Mouse (Mus musculus) liver, embryonic 11.5 days (tissue): ENCODE data around the gene Cpe. TPM values are rescaled to one million over a fixed set of nuclear protein-coding genes. Genes with fewer than 3 reads are reported as not detected.
A peak's percentile ranks its signal among the peaks of the same experiment; 100 is the strongest.

Source experiments
- ATAC-seq: fragments of 200-750 bp; cut with Nextera tagmentation; replicated peaks from 2 replicates; pipeline ENCODE4 v1.8.0; 2017; ENCODE audit warnings: moderate number of reproducible peaks, mild to moderate bottlenecking, moderate TSS enrichment, moderate library complexity; ENCODE audit not compliant: low FRiP score
- DNase-seq: peaks from one replicate; pipeline ENCODE4 v3.0.0-alpha.2; 2017; ENCODE audit warnings: low spot score
- H3K27ac ChIP-seq: fragments of 300-500 bp; sonication (generic); 2 replicates; pipeline ENCODE4 v1.5.1; 2014; ENCODE audit warnings: mild to moderate bottlenecking, low read depth, low read length, control low read depth
- H3K27me3 ChIP-seq: fragments of 300-500 bp; sonication (generic); replicated peaks from 2 replicates; pipeline ENCODE4 v1.6.1; 2014; ENCODE audit warnings: low read length, mixed read lengths; ENCODE audit not compliant: control insufficient read depth, insufficient read depth
- H3K36me3 ChIP-seq: fragments of 300-500 bp; sonication (generic); 2 replicates; pipeline ENCODE4 v1.6.1; 2014; ENCODE audit warnings: mild to moderate bottlenecking, low read length, moderate library complexity, mixed read lengths; ENCODE audit not compliant: control insufficient read depth, insufficient read depth
- H3K4me1 ChIP-seq: fragments of 300-500 bp; sonication (generic); replicated peaks from 2 replicates; pipeline ENCODE4 v1.6.1; 2014; ENCODE audit warnings: low read length, mixed read lengths; ENCODE audit not compliant: control insufficient read depth, insufficient read depth
- H3K4me2 ChIP-seq: fragments of 300-500 bp; sonication (generic); 2 replicates; pipeline ENCODE4 v1.6.1; 2014; ENCODE audit warnings: mild to moderate bottlenecking, control low read depth, moderate library complexity
- H3K4me3 ChIP-seq: fragments of 300-500 bp; sonication (generic); 2 replicates; pipeline ENCODE4 v1.5.1; 2014; ENCODE audit warnings: low read depth, low read length, control low read depth
- H3K9ac ChIP-seq: fragments of 300-500 bp; sonication (generic); 2 replicates; pipeline ENCODE4 v1.6.1; 2014; ENCODE audit warnings: low read depth, low read length, control low read depth
- H3K9me3 ChIP-seq: fragments of 300-500 bp; sonication (generic); 2 replicates; pipeline ENCODE4 v1.6.1; 2016; ENCODE audit warnings: low read length, inconsistent platforms, mixed read lengths; ENCODE audit not compliant: control insufficient read depth
- whole genome bisulfite sequencing: fragments of 180-500 bp; shearing (Covaris S2); extraction: QIAGEN DNeasy Blood & Tissue Kit; methylation state at CpG from one replicate; pipeline ENCODE4 v1.1.7; 2014; 5-methylcytosine and 5-hydroxymethylcytosine counted together
- polyA plus RNA-seq: library from polyadenylated mRNA; unstranded; fragments of >200 nt; fragmentation: Nextera tagmentation; extraction: Ambion mirVana; gene quantifications from 2 replicates; pipeline ENCODE4 v1.2.1, GENCODE M21; 2014

Cpe gene
- polyA plus RNA-seq, 1 experiment from 2014 or later: 13.7 TPM

DNA sequence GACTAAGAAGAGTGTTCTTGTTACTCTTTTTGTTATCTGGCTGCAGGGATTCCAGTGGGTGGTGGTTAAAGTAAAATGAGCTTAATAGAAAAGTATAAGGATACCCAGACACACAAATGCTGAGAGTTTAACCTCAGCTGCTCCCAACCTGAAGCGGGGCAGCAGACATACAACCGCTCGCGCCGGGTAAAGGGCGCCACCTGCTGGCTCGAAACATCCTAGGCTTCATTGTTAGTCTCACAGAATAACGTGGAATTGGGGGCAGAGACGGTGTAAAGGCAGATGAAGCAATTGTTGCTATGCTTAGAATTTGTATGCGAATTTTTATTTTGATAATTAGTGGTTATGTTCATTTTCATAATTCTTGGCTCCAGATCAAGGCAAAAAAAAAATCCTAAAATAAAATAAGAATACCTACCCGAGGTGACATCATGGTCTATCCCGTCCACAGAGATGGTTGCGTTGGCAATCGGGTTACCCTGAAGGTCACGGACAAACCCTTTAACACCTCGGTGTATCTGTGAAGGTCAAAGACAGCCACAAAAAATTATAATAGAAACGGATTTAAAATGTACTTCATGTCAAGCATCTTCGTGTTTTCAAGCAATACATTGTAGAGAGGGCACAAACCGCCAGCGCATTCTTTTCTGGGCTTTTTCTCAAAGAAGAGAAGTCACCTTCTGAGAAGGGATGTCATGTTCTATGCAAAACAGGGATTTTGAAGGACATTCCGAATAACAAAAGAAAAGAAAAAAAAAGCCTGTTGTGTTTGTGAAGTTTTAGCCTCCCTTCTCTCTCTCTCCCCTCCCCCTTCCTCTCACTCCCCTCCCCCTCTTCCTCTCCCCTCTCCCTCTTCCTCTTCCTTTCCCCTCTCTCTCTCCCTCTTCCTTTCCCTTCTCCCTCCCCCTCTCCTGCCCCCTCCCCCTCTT lies 95.5 kb downstream of the Cpe start:
- Histone ChIP-seq H3K9ac (no peak overlapping the region), H3K4me1 (no peaks in the 10 kb centered on the region), H3K9me3 (no peaks in the 10 kb centered on the region), H3K27ac (no peak overlapping the region), H3K27me3 (no peaks in the 10 kb centered on the region), H3K36me3 (no peaks in the 10 kb centered on the region), H3K4me3 (no peak overlapping the region), H3K4me2 (no peak overlapping the region)
- 28% methylated on average over 21 of the region's 21 CpGs for WGBS
- no peak for ATAC-seq
- peak; percentile 53 for DNase-seq

DNA sequence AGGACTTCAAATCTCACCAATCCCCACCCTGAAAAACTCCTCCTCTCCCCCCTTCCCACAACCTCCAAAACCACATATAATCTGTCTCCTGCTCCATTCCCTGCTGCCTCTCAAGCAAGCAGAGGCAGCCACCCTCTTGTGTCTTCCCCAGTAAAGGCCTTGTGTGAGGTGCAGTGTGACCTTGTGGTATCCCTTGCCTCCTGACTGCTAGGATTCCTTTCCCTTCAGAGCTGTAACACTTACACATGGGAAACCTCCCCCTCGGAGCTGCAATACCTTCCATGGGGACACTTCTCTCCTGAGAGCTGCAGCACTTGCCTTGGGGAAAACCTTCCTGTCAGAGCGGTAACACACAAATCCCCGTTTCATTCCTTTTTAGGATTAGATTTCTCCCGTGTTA lies 96.5 kb downstream of the Cpe start:
- DNase-seq: no peak
- Histone ChIP-seq H3K4me3 (no peak overlapping the region), H3K27ac (no peak overlapping the region), H3K9ac (no peak overlapping the region), H3K36me3 (no peaks in the 10 kb centered on the region), H3K4me1 (no peaks in the 10 kb centered on the region), H3K27me3 (no peaks in the 10 kb centered on the region), H3K9me3 (no peaks in the 10 kb centered on the region), H3K4me2 (no peak overlapping the region)
- WGBS: 68% methylated on average over 4 of the region's 4 CpGs
- ATAC-seq: no peak

DNA sequence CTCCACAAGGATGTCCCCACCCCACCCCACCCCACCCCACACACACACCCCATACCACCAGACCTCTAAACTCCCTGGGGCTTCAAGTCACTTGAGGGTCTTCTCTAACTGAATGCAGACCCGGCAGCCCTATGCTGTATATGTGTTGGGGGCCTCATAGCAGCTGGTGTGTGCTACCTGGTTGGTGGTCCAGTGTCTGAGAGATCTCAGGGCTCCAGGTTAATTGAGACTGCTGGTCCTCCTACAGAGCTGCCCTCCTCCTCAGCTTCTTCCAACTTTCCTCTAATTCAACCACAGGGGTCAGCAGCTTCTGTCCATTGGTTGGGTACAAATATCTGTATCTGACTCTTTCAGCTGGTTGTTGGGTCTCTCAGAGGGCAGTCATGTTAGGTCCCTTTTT lies 102.4 kb downstream of the Cpe start:
- no peaks in the 10 kb centered on the region for H3K36me3 ChIP-seq
- H3K27me3 ChIP-seq: no peaks in the 10 kb centered on the region
- no peaks in the 10 kb centered on the region for H3K4me1 ChIP-seq
- ATAC-seq (no peak), DNase-seq (no peak)
- WGBS: 92% methylated on average over 1 of the region's 1 CpGs
- no peak overlapping the region for H3K27ac ChIP-seq
- H3K9me3 ChIP-seq: no peaks in the 10 kb centered on the region
- no peak overlapping the region for H3K9ac ChIP-seq
- no peak overlapping the region for H3K4me2 ChIP-seq
- H3K4me3 ChIP-seq: no peak overlapping the region

DNA sequence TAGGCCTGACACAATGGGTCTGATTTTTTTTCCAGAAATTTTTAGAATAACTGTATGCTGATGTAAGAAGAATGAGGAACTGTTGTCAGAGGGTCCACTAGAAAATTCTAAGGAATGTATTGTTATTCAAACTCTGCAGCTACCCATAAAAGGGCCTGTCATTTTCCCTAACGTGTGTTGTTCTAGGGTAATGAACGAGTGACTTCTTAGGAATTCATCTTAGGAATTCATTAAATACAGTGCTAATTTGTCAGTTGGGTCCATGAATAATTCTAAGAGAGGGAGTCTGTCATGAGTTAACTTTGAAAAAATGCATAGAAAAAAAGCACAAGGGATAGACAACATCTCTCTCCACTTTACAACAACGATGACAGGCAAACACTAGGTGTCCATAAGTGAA lies 110.0 kb downstream of the Cpe start:
- H3K27me3 ChIP-seq: no peaks in the 10 kb centered on the region
- ATAC-seq (no peak), DNase-seq (no peak)
- no peaks in the 10 kb centered on the region for H3K4me1 ChIP-seq
- H3K9me3 ChIP-seq: no peaks in the 10 kb centered on the region
- no peak overlapping the region for H3K4me3 ChIP-seq
- no peak overlapping the region for H3K27ac ChIP-seq
- WGBS: 67% methylated on average over 3 of the region's 3 CpGs
- no peak overlapping the region for H3K9ac ChIP-seq
- H3K36me3 ChIP-seq: no peaks in the 10 kb centered on the region
- H3K4me2 ChIP-seq: no peak overlapping the region

DNA sequence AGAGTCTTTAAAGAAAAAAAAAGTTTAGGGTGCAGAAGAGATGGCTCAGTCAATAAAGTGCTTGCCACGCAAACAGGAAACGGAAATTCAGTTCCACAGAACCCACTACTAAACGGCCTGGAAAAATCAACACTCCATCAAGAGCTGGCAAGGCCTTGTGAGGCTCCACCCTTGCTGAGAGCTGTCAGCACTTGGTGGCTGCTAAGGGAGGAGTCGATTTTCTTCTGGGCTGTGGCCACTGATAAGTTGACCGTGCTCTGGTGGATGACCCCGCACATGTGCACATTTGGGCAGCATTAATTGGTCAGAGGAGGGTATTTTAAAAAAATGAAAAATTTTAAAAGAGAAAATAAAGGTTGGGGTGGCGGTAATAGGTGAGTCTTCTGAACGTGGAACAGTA lies 114.6 kb downstream of the Cpe start:
- H3K9ac ChIP-seq: no peak overlapping the region
- DNase-seq (no peak), ATAC-seq (no peak)
- H3K9me3 ChIP-seq: no peaks in the 10 kb centered on the region
- no peak overlapping the region for H3K4me3 ChIP-seq
- H3K36me3 ChIP-seq: no peaks in the 10 kb centered on the region
- H3K27ac ChIP-seq: no peak overlapping the region
- no peaks in the 10 kb centered on the region for H3K27me3 ChIP-seq
- no peak overlapping the region for H3K4me2 ChIP-seq
- H3K4me1 ChIP-seq: no peaks in the 10 kb centered on the region
- WGBS: 55% methylated on average over 8 of the region's 8 CpGs

DNA sequence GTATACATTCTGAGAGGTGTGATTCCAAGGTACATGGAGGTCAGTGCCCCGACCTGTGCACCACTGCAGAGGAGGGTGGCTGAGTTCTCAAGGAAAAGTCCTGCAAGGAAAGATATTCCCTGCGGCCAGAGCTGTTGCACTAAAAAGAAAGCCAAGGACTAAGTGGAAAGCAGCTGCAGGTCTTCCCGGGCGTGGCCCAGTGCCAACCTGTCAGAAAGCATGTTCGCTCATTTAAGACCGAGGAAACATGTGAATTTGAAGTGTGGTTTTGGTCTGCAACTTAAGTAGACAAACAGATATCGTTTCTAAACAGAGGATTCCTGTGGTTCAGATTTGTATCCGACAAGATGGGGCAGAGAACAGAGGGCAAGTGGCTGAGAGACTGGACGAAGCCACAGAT lies 117.9 kb downstream of the Cpe start:
- ATAC-seq (no peak), DNase-seq (no peak)
- WGBS: 86% methylated on average over 9 of the region's 9 CpGs
- Histone ChIP-seq H3K9me3 (no peaks in the 10 kb centered on the region), H3K27ac (no peak overlapping the region), H3K4me3 (no peak overlapping the region), H3K9ac (no peak overlapping the region), H3K36me3 (no peaks in the 10 kb centered on the region), H3K27me3 (no peaks in the 10 kb centered on the region), H3K4me1 (no peaks in the 10 kb centered on the region), H3K4me2 (no peak overlapping the region)

DNA sequence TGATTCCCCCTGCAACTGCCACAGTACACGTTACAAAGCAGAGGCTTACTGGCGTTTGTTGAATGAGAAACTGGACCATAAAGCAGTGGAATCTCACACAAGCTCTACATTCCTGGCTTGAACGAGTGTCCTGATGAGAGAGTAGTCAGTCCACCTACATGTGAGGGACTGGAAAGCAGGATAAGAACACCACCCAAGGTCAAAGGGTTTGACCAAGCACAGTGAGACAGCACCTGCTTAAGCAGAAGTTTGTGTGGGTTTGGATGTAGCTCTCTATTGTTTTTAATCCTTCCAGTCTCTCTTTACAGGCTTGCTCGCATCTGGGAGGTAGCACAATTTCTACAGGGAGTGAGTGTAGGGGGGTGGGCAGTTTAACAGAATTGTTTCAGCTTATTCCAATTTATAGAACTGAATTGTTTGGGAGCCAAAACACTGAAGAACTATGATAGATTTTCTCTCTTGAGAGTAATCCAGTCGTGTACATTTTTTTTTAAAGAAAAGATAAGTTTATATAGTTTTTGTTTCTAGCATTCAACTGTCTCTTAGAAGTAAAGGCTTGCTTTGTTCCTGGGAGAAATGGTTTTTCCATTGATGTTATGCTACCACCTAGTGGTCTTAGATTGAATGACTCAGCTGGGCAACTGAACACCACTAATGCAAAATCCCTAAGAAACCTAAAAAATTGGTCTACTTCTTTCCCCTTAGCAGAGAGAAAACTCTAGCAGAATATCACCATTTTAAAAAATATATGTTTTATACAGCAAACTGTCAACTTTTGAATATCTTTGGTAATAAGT lies 144.6 kb downstream of the Cpe start:
- H3K9ac ChIP-seq: no peak overlapping the region
- no peak for ATAC-seq
- no peak overlapping the region for H3K4me2 ChIP-seq
- H3K27me3 ChIP-seq: no peaks in the 10 kb centered on the region
- H3K4me1 ChIP-seq: no peaks in the 10 kb centered on the region
- DNase-seq: no peak
- no peak overlapping the region for H3K4me3 ChIP-seq
- WGBS: 35% methylated on average over 5 of the region's 5 CpGs
- no peak overlapping the region for H3K27ac ChIP-seq
- H3K36me3 ChIP-seq: no peaks in the 10 kb centered on the region
- H3K9me3 ChIP-seq: no peaks in the 10 kb centered on the region

DNA sequence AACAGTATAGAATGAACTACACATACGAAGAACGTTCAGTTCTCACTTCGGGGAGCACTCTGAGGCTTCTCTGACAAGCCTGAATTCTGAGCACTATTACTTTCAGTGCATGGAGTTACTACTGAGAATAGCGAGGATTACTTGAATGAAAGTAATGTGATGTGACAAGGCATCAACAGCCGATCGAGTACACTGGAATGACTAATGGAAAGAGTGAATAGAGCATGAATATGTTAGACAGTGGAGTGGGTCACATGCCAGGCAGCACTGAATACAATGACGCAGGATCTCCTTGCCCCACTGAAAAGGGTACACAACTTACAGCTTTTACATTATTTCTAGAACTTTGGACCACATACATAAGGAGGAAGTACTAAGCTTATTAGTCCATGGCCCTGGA lies 149.4 kb downstream of the Cpe start:
- Histone ChIP-seq H3K27ac (no peak overlapping the region), H3K9me3 (no peaks in the 10 kb centered on the region), H3K9ac (no peak overlapping the region), H3K4me2 (no peak overlapping the region), H3K36me3 (no peaks in the 10 kb centered on the region), H3K4me1 (no peaks in the 10 kb centered on the region), H3K4me3 (no peak overlapping the region), H3K27me3 (no peaks in the 10 kb centered on the region)
- no peak for ATAC-seq
- 90% methylated on average over 7 of the region's 7 CpGs for WGBS
- no peak for DNase-seq
